Mouse (Mus musculus): Measurements from ENCODE around the gene Gm47996.

Gm47996 gene

GRCm38 (mm10) chr1:151244761-151245160, 34.8 kb downstream of the Gm47996 start:
- in situ Hi-C loops (cut with MboI; ENCODE audit: unreplicated experiment in 2 of 2) = no loop called here

DNA sequence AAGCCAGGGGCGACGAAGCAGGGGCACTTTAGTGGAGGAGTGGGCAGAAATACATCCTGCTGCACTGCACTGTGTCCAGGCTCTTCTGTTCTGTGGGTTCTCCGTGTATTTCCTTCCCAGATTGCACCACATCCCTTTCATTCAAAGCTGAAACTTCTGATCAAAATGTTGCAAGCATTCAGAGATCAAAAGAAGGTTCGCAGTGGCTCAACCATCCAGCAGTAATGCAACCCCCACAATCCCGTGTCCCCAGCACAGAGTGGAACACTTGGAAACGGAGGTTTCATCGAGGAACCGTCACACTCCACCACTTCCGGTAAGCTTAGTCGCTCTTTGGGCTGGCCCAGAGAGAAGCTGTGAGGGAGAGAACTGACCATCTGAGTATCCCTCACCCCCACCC, 35.2 kb downstream of the Gm47996 start:
- in situ Hi-C loops (cut with MboI; ENCODE audit: unreplicated experiment in 2 of 2) = no loop called here

GRCm38 (mm10) chr1:151245846-151246245, 35.9 kb downstream of the Gm47996 start:
- in situ Hi-C loops (cut with MboI; ENCODE audit: unreplicated experiment in 2 of 2) = no loop called here

DNA sequence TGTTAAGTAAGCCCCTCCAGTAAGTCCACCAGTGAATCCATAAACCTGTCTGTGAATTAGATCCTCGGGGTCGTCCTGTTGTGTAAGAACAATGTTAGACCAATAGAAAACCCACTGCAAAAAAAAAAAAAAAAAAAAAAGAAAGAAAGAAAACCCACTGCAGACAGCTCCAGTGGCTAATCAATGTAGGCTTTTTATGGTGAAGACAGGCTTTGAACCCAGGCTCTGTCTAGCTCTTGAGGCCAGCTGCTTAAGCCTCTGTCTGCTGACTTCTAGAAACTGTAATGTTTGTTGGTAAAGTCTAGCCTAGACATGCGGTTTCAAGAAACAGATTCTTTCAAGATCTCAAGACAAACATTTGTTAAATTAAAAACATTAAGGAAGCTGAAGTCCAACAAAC, 40.2 kb downstream of the Gm47996 start:
- in situ Hi-C loops (cut with MboI; ENCODE audit: unreplicated experiment in 2 of 2) = no loop called here

GRCm38 (mm10) chr1:151250529-151251193, 40.7 kb downstream of the Gm47996 start:
- in situ Hi-C loops (cut with MboI; ENCODE audit: unreplicated experiment in 2 of 2) = no loop called here

GRCm38 (mm10) chr1:151251194-151252010, 41.5 kb downstream of the Gm47996 start:
- in situ Hi-C loops (cut with MboI; ENCODE audit: unreplicated experiment in 2 of 2) = no loop called here

GRCm38 (mm10) chr1:151255422-151255821, 45.5 kb downstream of the Gm47996 start:
- in situ Hi-C loops (cut with MboI; ENCODE audit: unreplicated experiment in 2 of 2) = no loop called here

- in situ Hi-C loops (cut with MboI; ENCODE audit: unreplicated experiment in 2 of 2) = no loop called here
Observed at GRCm38 (mm10) chr1:151258090-151258954, 48.4 kb downstream of the Gm47996 start.

DNA sequence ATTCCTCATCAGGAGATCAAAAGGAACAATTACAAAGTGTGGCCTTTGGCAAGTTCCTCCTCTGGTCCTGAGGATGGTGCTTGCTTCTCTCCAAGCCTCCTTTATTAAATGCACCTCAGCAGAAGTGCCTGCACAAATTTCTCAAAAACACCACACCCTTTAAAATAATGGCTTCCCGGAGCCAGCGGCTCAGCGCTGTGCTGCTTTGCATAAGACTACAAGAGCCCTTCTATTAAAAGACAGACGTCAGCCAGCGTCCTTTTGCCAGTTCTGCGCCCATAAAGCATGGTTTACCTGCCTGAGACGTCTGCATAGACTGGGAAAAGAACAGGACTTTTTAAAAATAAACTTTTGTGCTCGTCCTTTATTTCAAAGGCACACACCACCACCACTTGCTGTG, 49.1 kb downstream of the Gm47996 start:
- in situ Hi-C loops (cut with MboI; ENCODE audit: unreplicated experiment in 2 of 2) = no loop called here
